Mouse (Mus musculus) heart, adult 2 months (tissue): ENCODE measurements around the gene Hist1h2bj. TPM values are rescaled to one million over a fixed set of nuclear protein-coding genes. Genes with fewer than 3 reads are reported as not detected.

Experiments
- DNase-seq, 2 experiments: peaks; one replicate each; pipeline ENCODE4 v3.0.0; 2021
- H3K27ac ChIP-seq: fragments of 200-600 bp; 2 replicates; pipeline ENCODE4 v1.8.1; 2022
- H3K27me3 ChIP-seq: fragments of 200-500 bp; 2 replicates; pipeline ENCODE4 v1.6.1; 2012; ENCODE audit warnings: mild to moderate bottlenecking, low read length, inconsistent platforms, mixed read lengths; ENCODE audit not compliant: control insufficient read depth, insufficient read depth
- H3K36me3 ChIP-seq: fragments of 200-500 bp; 2 replicates; pipeline ENCODE4 v1.6.1; 2012; ENCODE audit warnings: low read length, inconsistent platforms; ENCODE audit not compliant: control insufficient read depth, insufficient read depth
- H3K4me1 ChIP-seq: fragments of 200-500 bp; 2 replicates; pipeline ENCODE4 v1.6.1; 2011; ENCODE audit warnings: low read length; ENCODE audit not compliant: control insufficient read depth, insufficient read depth
- H3K4me3 ChIP-seq: fragments of 200-600 bp; 2 replicates; pipeline ENCODE4 v1.8.1; 2022
- H3K79me2 ChIP-seq: fragments of 200-500 bp; replicated peaks from 2 replicates; pipeline ENCODE4 v1.6.1; 2012; ENCODE audit warnings: mild to moderate bottlenecking, inconsistent platforms, low read length, moderate library complexity, mixed read lengths; ENCODE audit not compliant: control insufficient read depth, insufficient read depth
- H3K9ac ChIP-seq: fragments of 200-500 bp; 2 replicates; pipeline ENCODE4 v1.6.1; 2012; ENCODE audit warnings: low read depth, mild to moderate bottlenecking, control low read depth, inconsistent platforms, low read length, mixed read lengths
- CTCF ChIP-seq: fragments of 200-600 bp; IDR thresholded peaks from 2 replicates; pipeline ENCODE4 v1.8.1; 2022; ENCODE audit warnings: antibody characterized with exemption, mild to moderate bottlenecking, moderate library complexity
- EP300 ChIP-seq: fragments of 200-500 bp; IDR thresholded peaks from 2 replicates; pipeline ENCODE4 v1.6.1; 2011; ENCODE audit warnings: low read depth, low read length, control low read depth; ENCODE audit not compliant: insufficient read depth
- POLR2A ChIP-seq: fragments of 200-500 bp; IDR thresholded peaks from 2 replicates; pipeline ENCODE4 v1.6.1; 2011; ENCODE audit warnings: mild to moderate bottlenecking, low read depth, low read length, control low read depth; ENCODE audit not compliant: insufficient read depth
- WGBS: fragments of 180-500 bp; shearing (Covaris S2); methylation state at CpG from one replicate; pipeline ENCODE4 v1.1.7; 2018; 5-methylcytosine and 5-hydroxymethylcytosine counted together
- intact Hi-C: fragments of 180-260 bp; cut with DNase I; formaldehyde crosslinking; loops from one replicate; pipeline ENCODE4 v1.15.1; 2025
- polyA plus RNA-seq: library from polyadenylated mRNA; depleted of rRNA; stranded (reverse); fragments of >200 nt; gene quantifications from 2 replicates; pipeline ENCODE4 v1.2.3, GENCODE M21; 2012
- total RNA-seq, 2 experiments: library from RNA; stranded (reverse); gene quantifications; 2 replicates each; pipeline ENCODE4 v1.2.3; 2021

Hist1h2bj gene
- total and polyA plus RNA-seq, 3 experiments = 0.59 to 3.6 (median 2.8) TPM

DNA sequence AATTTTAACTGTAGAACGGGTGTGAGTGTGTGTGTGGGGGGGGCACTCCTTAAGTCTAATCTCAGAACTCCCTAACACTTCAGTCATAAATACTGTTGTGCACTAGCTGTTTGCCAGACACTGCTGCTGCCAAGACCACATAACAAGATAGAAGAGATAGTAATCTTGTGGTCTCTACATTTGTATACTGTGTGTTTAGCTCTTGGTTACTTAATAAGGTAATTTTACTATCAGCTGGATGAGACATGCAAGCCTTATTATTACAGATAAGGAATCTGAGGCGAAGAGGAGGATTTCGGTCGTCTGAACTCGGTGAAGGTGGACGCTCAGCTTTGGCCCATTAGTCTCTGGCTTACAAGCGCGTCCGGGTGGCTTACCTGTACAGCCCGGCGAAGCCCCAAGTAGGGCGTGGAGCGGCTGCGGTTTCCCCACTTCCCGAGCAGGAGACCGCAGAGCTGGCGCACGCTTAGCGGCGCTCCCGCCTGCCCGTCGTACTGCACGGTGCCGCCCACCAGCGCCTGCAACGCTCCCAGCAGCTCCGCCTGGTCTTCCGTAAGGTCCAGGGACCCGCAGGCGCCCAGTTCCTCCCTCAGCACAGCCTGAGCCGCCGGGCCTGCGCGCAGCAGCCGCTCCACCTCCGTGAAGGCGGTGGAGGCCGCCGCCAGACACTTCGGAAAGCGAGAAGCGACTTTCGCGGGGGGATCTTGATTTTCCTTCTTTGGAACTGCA is 37.2 kb upstream of the Hist1h2bj start:
- Histone ChIP-seq H3K4me3 (peak overlapping the region; percentile 70), H3K27me3 (peaks cover 8% of the 10 kb centered on the region), H3K9ac (peak overlapping the region; percentile 26; the same call in 1 of the 2 replicates), H3K36me3 (no peaks in the 10 kb centered on the region), H3K27ac (no peak overlapping the region), H3K79me2 (no peaks in the 10 kb centered on the region), H3K4me1 (no peaks in the 10 kb centered on the region)
- intact Hi-C loops = no loop called here
- WGBS = under 1% methylated on average over 45 of the region's 45 CpGs
- peak; percentile 62 to 67 for DNase-seq
- no peak for TF ChIP-seq POLR2A
- TF ChIP-seq CTCF = no peak
- no peak for TF ChIP-seq EP300

DNA sequence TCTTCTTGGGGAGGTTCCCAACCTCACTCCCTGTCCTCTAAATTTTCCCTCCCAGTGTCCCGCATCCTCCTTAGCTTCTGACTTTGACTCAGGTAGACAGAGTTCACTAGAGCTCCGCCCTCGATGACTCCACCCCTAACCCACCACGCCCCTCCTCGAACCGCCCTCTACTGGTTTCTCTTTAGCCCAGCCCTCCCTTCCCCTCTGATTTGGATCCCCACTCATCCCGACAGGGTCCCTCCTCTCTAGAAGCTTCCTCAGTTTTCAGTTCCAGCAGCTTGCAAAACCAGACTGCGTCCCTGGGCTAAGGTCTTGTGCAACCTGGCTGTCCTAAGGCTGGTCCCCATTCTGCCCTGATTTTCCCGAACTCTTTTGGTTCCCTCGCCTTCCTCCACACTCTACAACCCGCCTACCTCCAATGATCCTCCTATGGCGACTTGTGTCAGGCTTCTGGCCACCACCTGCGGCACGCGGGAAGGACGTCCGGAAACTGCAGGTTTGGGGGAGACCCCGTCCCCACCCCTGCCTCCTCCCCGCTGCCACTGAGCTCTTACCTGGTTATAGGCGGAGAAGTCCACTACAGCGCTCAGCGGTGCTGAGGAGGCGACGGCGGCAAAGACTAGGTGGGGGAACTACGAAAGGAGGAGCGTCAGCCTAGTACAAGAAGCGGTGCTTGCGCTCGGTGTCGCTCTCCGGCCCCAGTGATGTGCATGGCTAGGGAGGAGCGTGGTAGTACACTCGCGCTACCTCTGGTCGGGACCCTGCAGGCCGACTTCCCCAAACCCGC is 36.5 kb upstream of the Hist1h2bj start:
- Histone ChIP-seq H3K36me3 (no peaks in the 10 kb centered on the region), H3K27me3 (peaks cover 8% of the 10 kb centered on the region), H3K27ac (no peak overlapping the region), H3K4me3 (peak overlapping the region; percentile 70), H3K79me2 (no peaks in the 10 kb centered on the region), H3K9ac (no peak overlapping the region; the same call in 1 of the 2 replicates), H3K4me1 (no peaks in the 10 kb centered on the region)
- DNase-seq = peak in 1 of 2 experiments; percentile 59
- WGBS = 2% methylated on average over 38 of the region's 38 CpGs
- TF ChIP-seq CTCF (no peak; the same call in 1 of the 2 replicates), POLR2A (no peak), EP300 (no peak)
- intact Hi-C loops = no loop called here

DNA sequence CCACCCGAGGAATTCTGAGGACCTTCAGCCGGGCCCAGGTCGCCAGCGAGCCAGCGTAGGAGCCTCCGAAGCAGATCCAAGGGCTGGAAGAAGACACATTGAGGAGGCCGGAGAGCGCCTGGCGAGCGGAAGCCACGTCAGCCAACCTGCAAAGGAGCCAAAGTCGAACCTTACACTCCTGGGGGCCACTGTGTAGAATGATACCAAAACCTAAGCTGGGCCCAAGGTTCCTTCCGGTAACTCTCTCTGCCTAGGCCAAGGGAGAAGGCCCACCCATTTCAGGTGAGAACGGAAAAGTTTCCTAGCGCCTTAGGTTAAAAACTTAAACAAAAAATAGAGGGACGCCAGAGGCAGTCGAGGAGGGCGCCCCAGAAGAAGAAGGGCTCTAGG is 35.9 kb upstream of the Hist1h2bj start:
- Histone ChIP-seq H3K9ac (no peak overlapping the region), H3K27ac (no peak overlapping the region), H3K79me2 (no peaks in the 10 kb centered on the region), H3K27me3 (peaks cover 8% of the 10 kb centered on the region), H3K4me1 (no peaks in the 10 kb centered on the region), H3K36me3 (no peaks in the 10 kb centered on the region), H3K4me3 (peak overlapping the region; percentile 70)
- no peak for DNase-seq
- intact Hi-C loops = no loop called here
- TF ChIP-seq EP300 (no peak), CTCF (no peak), POLR2A (no peak)
- WGBS = 11% methylated on average over 18 of the region's 18 CpGs

DNA sequence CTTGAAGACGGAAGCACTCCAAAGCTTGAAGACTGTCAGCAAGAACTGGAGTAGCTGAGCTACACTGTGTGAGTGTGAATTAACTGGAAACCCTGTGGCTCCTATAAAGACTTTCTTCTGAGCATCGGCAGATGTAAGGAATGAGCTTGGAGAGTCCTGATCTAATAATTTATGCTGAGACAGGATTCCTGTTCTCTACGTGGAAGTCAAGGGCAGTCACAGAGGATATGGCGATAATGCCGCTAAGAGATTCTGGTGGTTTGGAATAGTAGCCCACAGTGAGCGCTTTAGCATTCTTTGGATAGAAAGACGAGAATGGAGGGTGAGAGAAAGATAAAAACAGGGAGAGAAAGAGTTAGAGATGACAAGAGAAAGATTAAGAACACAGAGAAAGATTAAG is 35.1 kb upstream of the Hist1h2bj start:
- WGBS = 56% methylated on average over 7 of the region's 7 CpGs
- Histone ChIP-seq H3K27ac (no peak overlapping the region), H3K79me2 (no peaks in the 10 kb centered on the region), H3K27me3 (peaks cover 8% of the 10 kb centered on the region), H3K9ac (no peak overlapping the region), H3K36me3 (no peaks in the 10 kb centered on the region), H3K4me1 (no peaks in the 10 kb centered on the region), H3K4me3 (no peak overlapping the region)
- no peak for DNase-seq
- intact Hi-C loops = no loop called here
- TF ChIP-seq CTCF = no peak
- no peak for TF ChIP-seq POLR2A
- no peak for TF ChIP-seq EP300

DNA sequence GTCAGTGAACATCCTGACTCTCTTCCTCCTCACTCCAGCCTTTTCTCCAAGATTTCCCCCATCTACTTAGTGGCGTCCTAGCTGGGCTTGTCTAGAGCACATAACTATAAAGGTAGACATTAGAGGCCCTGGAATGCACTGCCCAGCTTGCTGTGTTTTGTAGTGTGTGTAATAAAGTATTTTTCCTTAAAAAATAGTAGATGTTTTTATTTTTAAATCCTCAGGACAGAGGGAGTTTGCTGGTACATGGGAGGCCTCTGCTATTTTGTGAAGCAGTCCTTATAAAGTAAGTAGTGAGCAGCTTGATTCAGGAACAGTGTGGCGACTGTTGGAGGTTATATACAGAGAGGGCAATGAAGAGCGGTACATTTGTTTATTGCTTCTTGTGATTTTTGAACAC is 34.3 kb upstream of the Hist1h2bj start:
- no peak for DNase-seq
- intact Hi-C loops = no loop called here
- no peaks in the 10 kb centered on the region for H3K4me1 ChIP-seq
- TF ChIP-seq POLR2A (no peak), EP300 (no peak), CTCF (no peak)
- no peak overlapping the region for H3K27ac ChIP-seq
- WGBS = 75% methylated on average over 3 of the region's 3 CpGs
- no peaks in the 10 kb centered on the region for H3K79me2 ChIP-seq
- peaks cover 9% of the 10 kb centered on the region for H3K27me3 ChIP-seq
- no peaks in the 10 kb centered on the region for H3K36me3 ChIP-seq
- no peak overlapping the region for H3K4me3 ChIP-seq
- H3K9ac ChIP-seq = no peak overlapping the region

DNA sequence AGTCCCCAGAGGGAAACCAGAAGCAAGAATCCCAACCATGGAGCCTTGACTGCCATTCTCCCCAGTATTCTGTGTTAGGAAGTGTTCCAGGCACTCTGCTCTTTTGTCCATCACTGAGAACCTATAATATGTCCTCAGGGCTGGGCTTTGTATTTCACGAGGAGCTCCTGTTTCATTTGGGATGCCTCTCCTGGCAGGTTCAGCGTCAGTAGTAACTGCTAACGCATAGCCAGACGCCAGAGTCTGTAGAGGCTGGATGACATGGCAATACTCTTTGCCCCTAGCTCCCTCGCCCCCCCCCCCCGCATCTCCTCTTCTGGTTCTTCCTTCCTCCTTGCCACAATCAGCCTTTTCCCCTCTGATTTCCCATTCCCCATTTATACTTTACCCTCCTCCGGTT is 33.4 kb upstream of the Hist1h2bj start, which contains the start of gene Prss16:
Gene Prss16 (minus strand): TSS at position 101 of the 400 bp plus-strand sequence.
- TF ChIP-seq CTCF (no peak), EP300 (no peak), POLR2A (no peak)
- DNase-seq = no peak
- Histone ChIP-seq H3K79me2 (no peaks in the 10 kb centered on the region), H3K9ac (no peak within 1 kb of the TSS), H3K36me3 (no peaks in the 10 kb centered on the region), H3K27ac (no peak within 1 kb of the TSS), H3K27me3 (peaks cover 12% of the 10 kb centered on the region), H3K4me1 (no peaks in the 10 kb centered on the region; the same call in 1 of the 2 replicates), H3K4me3 (no peak within 1 kb of the TSS)
- 38% methylated on average over 7 of the region's 7 CpGs for WGBS
- intact Hi-C loops = no loop called here
